Mouse (Mus musculus) stomach, postnatal 0 days (tissue): ENCODE results near the gene Gprin3.

Experiments used
- CTCF ChIP-seq: IDR thresholded peaks from 2 replicates; pipeline ENCODE4 v1.5.1; 2016; ENCODE audit warnings: antibody characterized with exemption, low read depth, mild to moderate bottlenecking, moderate library complexity
- EP300 ChIP-seq: optimal IDR thresholded peaks from 2 replicates; pipeline ENCODE3; 2016; ENCODE audit warnings: antibody characterized with exemption

DNA sequence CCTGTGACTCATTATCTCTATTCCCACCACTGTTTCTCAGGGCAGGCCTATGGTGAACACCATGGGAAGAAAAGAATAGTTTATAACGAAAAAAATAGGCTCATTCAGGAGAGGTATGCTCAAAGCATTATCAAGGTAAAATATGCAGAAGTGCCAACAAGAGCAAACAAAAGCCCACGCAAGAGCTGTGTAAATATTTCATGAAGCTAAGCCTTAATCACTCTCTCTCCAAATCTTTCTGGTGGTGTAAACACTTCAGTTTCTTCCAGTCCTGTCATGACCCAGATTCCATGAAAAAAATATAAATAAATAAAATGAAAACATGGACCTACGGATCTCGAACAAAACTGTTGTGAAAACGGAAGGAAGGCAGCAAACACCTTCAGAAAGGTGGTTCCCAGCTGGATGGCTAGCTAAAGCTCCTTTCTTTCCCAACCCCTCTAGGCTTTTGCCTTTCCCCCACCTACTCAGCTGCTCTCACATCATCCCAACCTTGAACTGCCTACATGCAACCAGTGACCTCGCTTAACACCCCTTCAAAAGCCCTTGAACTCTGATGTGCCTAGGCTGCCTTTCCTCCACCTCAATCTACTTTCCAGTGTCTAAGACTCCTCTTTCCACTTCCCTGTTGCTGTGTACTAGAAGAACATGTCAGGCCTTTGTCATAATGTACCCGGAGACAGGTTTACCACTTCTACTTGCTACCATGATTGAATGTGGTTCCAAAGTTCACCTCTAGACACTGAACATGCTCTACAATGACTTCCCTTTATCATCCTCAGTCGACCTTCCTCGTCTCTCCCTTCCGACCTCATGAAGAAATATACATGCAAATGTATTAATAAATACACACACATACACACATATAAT is 988 bp downstream of the Gprin3 start:
- TF ChIP-seq CTCF, result no peak
- no peak for TF ChIP-seq EP300
